Mouse (Mus musculus): ENCODE measurements around the gene Sik1.

The Sik1 gene

GRCm38 (mm10) chr17:31875326-31875930, 19.8 kb upstream of the Sik1 start:
- no peak for DNase-seq

DNA sequence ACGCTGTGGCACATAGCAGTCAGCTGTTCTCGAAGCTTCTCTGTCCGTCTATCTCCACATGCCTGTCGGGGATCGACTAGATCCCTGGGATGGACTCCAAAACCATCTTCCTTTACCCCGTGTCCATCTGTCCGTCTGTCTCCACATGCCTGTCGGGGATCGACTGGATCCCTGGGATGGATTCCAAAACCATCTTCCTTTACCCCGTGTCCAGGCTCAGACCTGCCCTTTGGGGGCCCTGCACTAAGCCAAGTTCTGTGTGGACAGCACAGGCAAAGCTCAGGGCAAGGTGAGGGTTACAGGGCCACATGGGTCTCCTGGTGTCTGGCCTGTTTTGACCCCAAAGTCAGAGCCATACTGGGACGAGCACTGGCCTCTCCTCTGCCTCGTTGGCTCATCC, 19.1 kb upstream of the Sik1 start:
- DNase-seq = no peak

DNA sequence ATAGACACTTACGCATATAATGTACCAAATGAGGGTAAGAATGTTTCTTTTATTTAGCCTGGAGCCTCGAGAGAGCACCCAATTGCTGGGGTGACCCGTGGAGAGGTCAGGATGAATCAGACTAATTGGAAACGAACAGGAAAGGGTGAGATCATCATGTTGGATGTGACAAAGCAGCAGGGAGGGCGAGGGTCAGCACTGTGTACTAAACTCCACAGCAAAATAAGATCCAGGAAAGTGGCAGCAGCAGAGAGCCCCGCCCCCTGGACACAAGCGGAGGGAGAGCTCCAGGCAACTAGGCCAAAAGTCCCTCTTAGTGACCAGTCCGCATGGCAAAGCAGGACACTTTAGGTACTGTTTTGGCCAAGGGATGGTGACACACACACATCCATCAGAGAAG, 18.4 kb upstream of the Sik1 start:
- no peak for DNase-seq

DNA sequence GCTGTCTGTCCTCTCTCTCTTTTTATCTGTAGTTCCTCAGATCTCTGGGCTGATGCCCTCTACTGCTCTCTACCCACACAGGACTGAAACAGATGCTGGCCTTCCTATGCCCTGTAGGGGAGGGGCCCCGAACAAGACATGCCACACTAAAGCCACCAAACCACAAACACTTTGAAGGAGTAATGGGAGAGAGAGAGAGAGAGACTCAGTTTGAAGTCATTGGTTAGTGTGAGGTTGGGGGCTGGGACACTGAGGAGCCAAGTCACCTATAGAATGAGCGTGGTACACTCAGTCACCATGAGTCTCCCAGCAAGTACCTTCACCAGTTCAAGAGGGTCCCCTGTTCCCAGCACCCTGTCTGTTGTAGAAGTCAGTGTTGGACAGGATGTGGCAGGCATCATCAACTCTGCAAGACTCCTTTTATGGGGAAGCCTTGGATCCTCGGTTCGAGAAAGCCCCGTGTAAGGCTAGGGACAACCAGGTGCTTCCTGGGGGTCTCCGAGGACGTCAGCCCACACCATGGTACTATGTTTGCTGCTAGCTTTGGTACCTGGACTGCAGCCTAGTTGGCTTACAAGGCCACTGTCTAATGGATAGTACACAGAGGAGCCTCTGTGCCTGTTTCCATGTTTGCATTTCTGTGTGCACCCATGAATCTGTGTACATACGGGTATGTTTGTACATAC, 17.7 kb upstream of the Sik1 start:
- no peak for DNase-seq

DNA sequence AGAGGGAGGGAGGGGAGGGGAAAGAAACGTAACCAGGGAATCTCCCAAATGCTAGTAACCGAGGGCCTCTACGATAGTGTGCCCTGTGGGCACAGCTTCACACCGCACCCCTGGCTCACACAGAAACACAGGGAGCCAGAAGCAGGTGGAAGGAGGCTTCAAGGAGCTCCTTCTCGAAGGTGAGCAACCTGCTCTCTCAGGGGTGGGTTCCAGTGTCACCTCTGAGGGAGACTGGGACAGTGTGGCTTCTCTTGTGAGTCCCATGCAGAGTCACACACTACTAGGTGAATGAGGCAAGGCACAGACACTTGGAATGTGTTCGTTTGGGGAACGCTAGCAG, 17.2 kb upstream of the Sik1 start:
- no peak for DNase-seq

- DNase-seq = no peak
Observed at GRCm38 (mm10) chr17:31871968-31872825, 16.6 kb upstream of the Sik1 start.

GRCm38 (mm10) chr17:31870931-31871421, 15.4 kb upstream of the Sik1 start:
- DNase-seq = no peak

GRCm38 (mm10) chr17:31870446-31870845, 14.8 kb upstream of the Sik1 start:
- DNase-seq = no peak

DNA sequence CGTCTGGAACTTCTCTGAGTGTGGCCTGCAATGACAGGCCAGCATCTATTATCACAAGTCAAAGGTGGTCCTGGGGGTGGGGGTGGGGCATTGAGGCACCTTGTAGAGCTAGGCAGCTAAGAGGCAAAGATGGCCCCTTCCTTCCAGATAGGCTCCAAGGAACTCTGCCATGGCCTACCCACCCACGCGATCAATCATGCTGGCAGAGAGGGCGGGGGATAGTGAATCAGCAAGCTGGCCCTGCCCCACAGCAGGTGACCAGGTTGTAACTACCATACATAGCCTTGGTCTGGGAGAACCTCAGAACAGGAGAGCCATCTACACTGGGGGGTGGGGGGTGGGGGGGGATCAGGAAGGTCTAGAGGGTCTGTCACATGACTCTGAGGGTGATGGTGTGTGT, 12.5 kb upstream of the Sik1 start:
- DNase-seq = no peak

- DNase-seq = no peak
Observed at GRCm38 (mm10) chr17:31867061-31867460, 11.5 kb upstream of the Sik1 start.

DNA sequence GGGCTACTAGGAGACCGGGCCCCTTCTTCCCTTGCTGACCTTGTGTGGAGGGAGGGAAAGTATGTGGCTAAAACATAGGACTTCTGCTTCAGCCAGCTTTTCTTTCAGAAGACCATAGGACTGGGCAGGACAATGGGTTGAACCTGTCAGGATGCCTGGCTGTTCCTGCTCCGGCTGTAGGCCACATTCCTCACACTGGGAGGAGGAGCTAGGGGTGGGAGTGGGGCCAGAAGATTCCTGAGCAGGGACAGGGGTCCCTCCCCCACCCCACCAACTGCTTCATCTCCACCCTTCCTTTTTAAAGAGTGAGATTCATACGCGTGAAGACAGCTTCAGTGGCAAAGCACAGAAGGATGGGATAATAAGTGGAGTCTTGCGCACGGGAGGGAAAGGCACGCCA, 10.0 kb upstream of the Sik1 start:
- no peak for DNase-seq

GRCm38 (mm10) chr17:31864666-31865450, 9.3 kb upstream of the Sik1 start:
- DNase-seq = no peak

GRCm38 (mm10) chr17:31863151-31863815, 7.7 kb upstream of the Sik1 start:
- DNase-seq = no peak

DNA sequence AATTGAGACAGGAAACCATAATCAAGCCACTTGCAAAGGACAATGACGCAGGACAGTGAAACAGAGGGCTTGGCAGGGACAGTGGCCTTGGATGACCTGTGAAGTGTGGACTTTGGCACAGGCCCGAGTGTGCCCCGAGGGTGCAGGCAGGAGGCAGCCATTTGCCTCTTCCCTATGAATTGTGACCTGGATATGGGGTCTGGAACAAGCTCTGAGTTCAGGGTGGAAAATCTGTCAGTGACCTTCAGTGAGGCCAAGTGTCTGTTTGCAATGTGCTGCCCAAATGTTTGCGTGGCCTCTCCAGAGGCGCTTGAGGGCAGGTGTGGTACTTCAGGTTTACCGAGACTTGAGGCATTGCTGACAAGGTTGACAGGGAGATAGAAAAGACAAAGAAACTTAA, 6.5 kb upstream of the Sik1 start:
- no peak for DNase-seq

- DNase-seq = no peak
Observed at GRCm38 (mm10) chr17:31861661-31862060, 6.1 kb upstream of the Sik1 start.

DNA sequence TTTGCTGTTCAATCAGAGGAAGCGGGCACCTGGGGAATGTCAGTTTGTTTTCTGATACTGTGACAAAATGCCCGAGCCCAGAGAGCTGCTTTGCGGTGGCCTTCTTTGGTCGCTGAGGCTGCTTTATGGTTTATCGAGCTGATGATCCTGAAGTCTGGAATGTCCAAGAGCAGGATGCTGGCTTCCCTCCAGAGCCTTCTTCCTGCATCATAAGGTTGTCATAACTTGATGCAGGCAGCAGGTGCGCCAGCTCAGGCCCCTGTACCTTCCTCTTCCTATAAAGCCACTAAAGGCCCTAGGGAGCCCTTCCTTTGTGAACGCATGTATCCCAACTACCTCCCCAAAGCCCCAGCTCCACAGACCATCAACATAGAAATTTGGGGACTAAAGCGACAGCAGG, 5.3 kb upstream of the Sik1 start:
- DNase-seq = no peak

DNA sequence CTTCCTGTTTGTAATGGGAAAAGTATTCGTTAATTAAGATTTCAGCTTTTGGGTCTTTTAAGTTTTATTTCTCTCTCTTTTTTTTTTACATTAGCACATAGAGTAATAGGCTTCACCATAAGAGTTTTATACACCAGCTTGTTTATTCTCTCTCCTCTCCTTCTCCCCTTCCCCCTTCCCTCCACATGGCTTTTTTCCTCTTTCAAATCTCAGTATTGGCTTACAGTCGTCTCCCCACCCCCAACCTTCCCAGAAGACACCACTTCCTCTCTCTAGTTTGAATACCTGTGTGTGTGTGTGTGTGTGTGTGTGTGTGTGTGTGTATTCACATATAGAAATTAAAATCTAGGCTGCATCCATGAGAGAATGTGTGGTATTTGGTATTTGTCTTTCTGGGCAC, 3.8 kb upstream of the Sik1 start:
- DNase-seq = no peak

GRCm38 (mm10) chr17:31858786-31859185, 3.2 kb upstream of the Sik1 start:
- DNase-seq = no peak

GRCm38 (mm10) chr17:31857903-31858426, 2.4 kb upstream of the Sik1 start:
- no peak for DNase-seq

DNA sequence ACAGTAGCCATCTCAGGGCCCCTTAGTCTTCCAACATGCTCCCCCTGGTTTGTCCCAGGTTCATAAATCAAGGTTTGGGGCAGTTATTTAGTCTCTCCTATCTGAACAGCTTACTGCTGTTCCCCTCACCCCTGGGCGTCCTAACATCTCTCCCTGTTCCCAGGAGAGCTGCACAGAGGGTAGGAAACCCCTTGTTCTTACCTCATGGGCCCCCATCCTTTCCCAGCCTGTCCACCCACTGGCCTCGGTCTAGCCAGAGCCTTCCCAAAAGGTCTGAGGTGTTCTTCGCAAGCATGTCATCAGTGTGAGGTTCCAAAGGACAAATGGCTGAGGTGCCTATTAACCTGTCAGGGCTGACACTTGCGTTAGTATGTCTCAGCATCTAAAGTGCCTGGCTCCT, 1.6 kb upstream of the Sik1 start:
- DNase-seq = no peak

GRCm38 (mm10) chr17:31856519-31857160, 1.0 kb upstream of the Sik1 start:
- peak; percentile 58 for DNase-seq
